Mouse (Mus musculus): ENCODE data around the gene Uba1y. TPM values are rescaled to one million over a fixed set of nuclear protein-coding genes. Genes with fewer than 3 reads are reported as not detected.
"Not testable (repeated sequence)": the region's sequence is repeated elsewhere in the genome, so short reads cannot be mapped to it uniquely, and the experiment has no call there.

Uba1y gene
- polyA plus RNA-seq (2014; fragmentation: Nextera tagmentation; extraction: Ambion mirVana), result not detected in 2 replicates

GRCm38 (mm10) chrY:818396-818795 is at the start of gene Uba1y:
Gene Uba1y, plus strand, starts transcription at chrY:818649.
- Histone ChIP-seq H3K4me1 (ENCODE audit: insufficient read depth) (no peaks in the 10 kb centered on the region), H3K9ac (no peak within 1 kb of the TSS), H3K4me2 (no peak within 1 kb of the TSS), H3K27ac (ENCODE audit: low read depth) (no peak within 1 kb of the TSS), H3K36me3 (ENCODE audit: insufficient read depth) (no peaks in the 10 kb centered on the region), H3K27me3 (ENCODE audit: insufficient read depth, low read length) (no peaks in the 10 kb centered on the region), H3K4me3 (ENCODE audit: low read depth, low read length) (no peak within 1 kb of the TSS), H3K9me3 (ENCODE audit: low read depth, low read length) (no peaks in the 10 kb centered on the region)
- ATAC-seq (ENCODE audit: insufficient read depth), result no peak
- no peak for TF ChIP-seq CTCF (IDR thresholded peaks at IDR 0.05; ENCODE audit: low read depth)
- no peak for DNase-seq
- WGBS, result 85% methylated on average over 10 of the region's 15 CpGs

DNA sequence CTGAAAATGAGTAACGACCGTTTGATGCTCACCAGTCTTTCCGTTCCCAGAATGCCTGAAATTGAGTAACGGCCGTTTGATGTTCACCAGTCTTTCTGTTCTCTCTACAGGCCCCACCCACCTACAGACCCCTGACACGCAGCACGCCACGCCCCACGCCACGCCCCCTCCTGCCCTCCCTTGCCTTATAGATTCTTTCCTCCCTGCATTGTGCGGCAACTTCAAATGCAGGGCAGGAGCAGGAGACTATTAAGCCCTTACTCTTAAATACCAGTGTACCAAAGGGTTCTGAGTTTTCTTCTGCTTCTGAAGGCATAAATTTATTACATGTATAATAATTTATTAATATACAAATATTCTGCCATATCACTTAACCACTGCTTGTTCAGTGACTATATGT is 21.1 kb upstream of the Uba1y start, which contains the start of gene Zfy1:
Gene Zfy1 (minus strand): TSS at position 101 of the 400 bp plus-strand sequence.
- not testable (repeated sequence) for H3K36me3 ChIP-seq (ENCODE audit: insufficient read depth); H3K4me1 ChIP-seq (ENCODE audit: insufficient read depth); DNase-seq; H3K4me2 ChIP-seq; H3K9ac ChIP-seq; ATAC-seq (ENCODE audit: insufficient read depth); H3K27ac ChIP-seq (ENCODE audit: low read depth); H3K4me3 ChIP-seq (ENCODE audit: low read depth, low read length); H3K9me3 ChIP-seq (ENCODE audit: low read depth, low read length); H3K27me3 ChIP-seq (ENCODE audit: insufficient read depth, low read length)
- 66% methylated on average over 5 of the region's 11 CpGs for WGBS

- H3K9me3 ChIP-seq (ENCODE audit: low read depth, low read length), result no peaks in the 10 kb centered on the region
- no peaks in the 10 kb centered on the region for H3K27me3 ChIP-seq (ENCODE audit: insufficient read depth, low read length)
- no peak for TF ChIP-seq CTCF (IDR thresholded peaks at IDR 0.05; ENCODE audit: low read depth)
- ATAC-seq (ENCODE audit: insufficient read depth), result peak; percentile 87
- H3K4me2 ChIP-seq, result peak overlapping the region; percentile 47
- H3K4me3 ChIP-seq (ENCODE audit: low read depth, low read length), result no peak overlapping the region; the same call in 1 of the 2 replicates
- no peak overlapping the region for H3K9ac ChIP-seq
- DNase-seq, result peak; percentile 71
- H3K36me3 ChIP-seq (ENCODE audit: insufficient read depth), result no peaks in the 10 kb centered on the region
- peak overlapping the region; percentile 58; the same call in 1 of the 2 replicates for H3K27ac ChIP-seq (ENCODE audit: low read depth)
- H3K4me1 ChIP-seq (ENCODE audit: insufficient read depth), result no peaks in the 10 kb centered on the region
- 0% methylated on average over 11 of the region's 15 CpGs for WGBS
Observed at GRCm38 (mm10) chrY:808991-809661, 9.3 kb upstream of the Uba1y start.

DNA sequence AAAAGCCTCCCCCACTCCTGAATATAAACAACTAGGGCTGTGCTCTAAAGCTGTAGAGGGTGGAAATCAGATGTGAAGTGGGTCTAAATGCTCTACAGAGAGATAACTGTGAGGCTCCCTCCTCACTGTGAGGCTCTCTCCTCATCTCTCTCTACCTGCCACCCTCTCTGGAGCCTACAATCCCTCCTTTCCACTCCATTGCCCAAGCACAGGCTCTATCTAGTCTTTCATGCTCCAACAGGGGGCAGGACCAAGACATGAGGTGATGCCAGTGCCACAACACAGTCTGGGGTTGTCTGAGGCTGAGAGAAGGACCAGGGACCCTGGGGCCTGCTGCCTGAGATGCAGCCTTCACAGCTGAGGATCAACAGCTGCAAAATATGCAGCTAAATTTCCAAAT is 54.0 kb downstream of the Uba1y start:
- H3K9ac ChIP-seq, result no peak overlapping the region
- TF ChIP-seq CTCF (IDR thresholded peaks at IDR 0.05; ENCODE audit: low read depth), result no peak
- H3K27ac ChIP-seq (ENCODE audit: low read depth), result no peak overlapping the region
- no peaks in the 10 kb centered on the region for H3K4me1 ChIP-seq (ENCODE audit: insufficient read depth)
- DNase-seq (no peak), ATAC-seq (ENCODE audit: insufficient read depth) (no peak)
- no peaks in the 10 kb centered on the region for H3K9me3 ChIP-seq (ENCODE audit: low read depth, low read length)
- H3K4me2 ChIP-seq, result no peak overlapping the region
- no peaks in the 10 kb centered on the region for H3K27me3 ChIP-seq (ENCODE audit: insufficient read depth, low read length)
- H3K4me3 ChIP-seq (ENCODE audit: low read depth, low read length), result no peak overlapping the region
- no peaks in the 10 kb centered on the region for H3K36me3 ChIP-seq (ENCODE audit: insufficient read depth)

DNA sequence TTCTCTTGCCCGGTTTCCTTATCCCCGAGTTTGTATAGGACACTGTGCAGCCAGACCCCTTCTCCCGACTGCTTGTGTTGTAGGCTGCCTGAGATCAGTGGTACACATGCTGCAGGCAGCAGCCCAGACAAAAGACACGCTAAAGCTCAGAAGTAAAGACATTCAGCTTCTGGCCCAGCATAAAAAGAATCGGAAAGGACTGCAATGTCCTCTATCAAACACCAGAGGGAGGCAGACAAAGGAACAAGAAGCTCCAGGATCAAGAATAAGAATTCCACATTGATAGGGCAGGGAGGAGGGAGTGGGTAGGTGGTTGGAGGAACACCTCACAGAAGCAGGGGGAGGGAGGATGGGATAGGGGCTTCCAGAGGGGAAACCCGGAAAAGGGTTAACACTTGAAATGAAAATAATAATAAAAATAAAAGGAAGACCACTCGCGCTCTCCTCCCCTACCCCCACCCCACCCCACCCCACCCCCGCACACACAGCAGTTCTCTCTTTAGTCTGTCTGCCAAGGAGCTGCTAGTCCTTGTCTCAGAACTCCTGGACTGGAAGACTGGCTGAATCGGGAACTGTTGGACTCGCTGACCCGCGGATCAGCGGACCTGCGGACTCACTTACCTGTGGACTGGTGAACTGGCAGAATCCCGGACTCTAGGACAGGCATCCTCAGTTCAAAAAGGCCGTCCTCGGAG is 54.6 kb downstream of the Uba1y start:
- no peak for TF ChIP-seq CTCF (IDR thresholded peaks at IDR 0.05; ENCODE audit: low read depth)
- H3K27ac ChIP-seq (ENCODE audit: low read depth), result no peak overlapping the region
- no peaks in the 10 kb centered on the region for H3K36me3 ChIP-seq (ENCODE audit: insufficient read depth)
- H3K4me3 ChIP-seq (ENCODE audit: low read depth, low read length), result no peak overlapping the region
- WGBS, result 25% methylated on average over 18 of the region's 18 CpGs
- no peaks in the 10 kb centered on the region for H3K27me3 ChIP-seq (ENCODE audit: insufficient read depth, low read length)
- H3K4me1 ChIP-seq (ENCODE audit: insufficient read depth), result no peaks in the 10 kb centered on the region
- H3K9me3 ChIP-seq (ENCODE audit: low read depth, low read length), result no peaks in the 10 kb centered on the region
- DNase-seq (peak; percentile 43), ATAC-seq (ENCODE audit: insufficient read depth) (no peak)
- H3K9ac ChIP-seq, result no peak overlapping the region
- H3K4me2 ChIP-seq, result no peak overlapping the region

Other genes with a start within 250 kb of the Uba1y start
- gene Zfy1, start 21.2 kb upstream of the Uba1y start, polyA plus RNA-seq (2014; fragmentation: Nextera tagmentation; extraction: Ambion mirVana), result not detected in 2 replicates
- gene Kdm5d, start 79.1 kb downstream of the Uba1y start, polyA plus RNA-seq (2014; fragmentation: Nextera tagmentation; extraction: Ambion mirVana), result 23.9 TPM in 1 of 2 replicates, not detected in the other
- gene Eif2s3y, start 191.9 kb downstream of the Uba1y start, polyA plus RNA-seq (2014; fragmentation: Nextera tagmentation; extraction: Ambion mirVana), result 60.9 TPM in 1 of 2 replicates, not detected in the other

All from lung, embryonic 14.5 days (tissue).